Mouse (Mus musculus) spleen, postnatal 10 days (tissue): ENCODE measurements at regions not wholly inside any gene's neighbourhood (a gene's known extent, or its start where the extent isn't known, plus 50 kb on each side); places are given as distances from the start of the nearest gene placed in this dataset.

Experiments
- DNase-seq, 2 experiments: peaks; one replicate each; pipeline ENCODE4 v3.0.0; 2021 to 2022; ENCODE audit warnings: low spot score in 2 of 2

GRCm38 (mm10) chr4:105327711-105328471 lies 170.7 kb downstream of the Plpp3 start:
- no peak for DNase-seq

GRCm38 (mm10) chr4:105328776-105329175 lies 171.6 kb downstream of the Plpp3 start:
- no peak for DNase-seq

- DNase-seq = no peak
Observed at GRCm38 (mm10) chr4:105332081-105332480, 174.9 kb downstream of the Plpp3 start.

GRCm38 (mm10) chr4:105335872-105336271 lies 178.7 kb downstream of the Plpp3 start:
- DNase-seq = no peak

- DNase-seq = no peak
Observed at GRCm38 (mm10) chr4:105336557-105336956, 179.4 kb downstream of the Plpp3 start.

GRCm38 (mm10) chr4:105338131-105338530 lies 181.0 kb downstream of the Plpp3 start:
- DNase-seq = no peak

- no peak for DNase-seq
Observed at GRCm38 (mm10) chr4:105338861-105339260, 181.7 kb downstream of the Plpp3 start.

- DNase-seq = no peak
Observed at GRCm38 (mm10) chr4:105341274-105341673, 184.1 kb downstream of the Plpp3 start.

GRCm38 (mm10) chr4:105346846-105347245 lies 189.7 kb downstream of the Plpp3 start:
- DNase-seq = no peak

GRCm38 (mm10) chr4:105347911-105348310 lies 190.8 kb downstream of the Plpp3 start:
- DNase-seq = no peak

- DNase-seq = no peak
Observed at GRCm38 (mm10) chr4:105349316-105350207, 192.4 kb downstream of the Plpp3 start.

GRCm38 (mm10) chr4:105352342-105352741 lies 195.2 kb downstream of the Plpp3 start:
- DNase-seq = peak in 1 of 2 experiments; percentile 21

GRCm38 (mm10) chr4:105352953-105353352 lies 195.8 kb downstream of the Plpp3 start:
- DNase-seq = no peak

GRCm38 (mm10) chr4:105354097-105354496 lies 196.9 kb downstream of the Plpp3 start:
- DNase-seq = no peak

- no peak for DNase-seq
Observed at GRCm38 (mm10) chr4:105356616-105357015, 199.5 kb downstream of the Plpp3 start.

- no peak for DNase-seq
Observed at GRCm38 (mm10) chr4:105358725-105359124, 201.6 kb downstream of the Plpp3 start.

- no peak for DNase-seq
Observed at GRCm38 (mm10) chr4:105364496-105364895, 207.3 kb downstream of the Plpp3 start.

- DNase-seq = no peak
Observed at GRCm38 (mm10) chr4:105365076-105365475, 207.9 kb downstream of the Plpp3 start.

GRCm38 (mm10) chr4:105376591-105376990 lies 219.4 kb downstream of the Plpp3 start:
- no peak for DNase-seq

- DNase-seq = no peak
Observed at GRCm38 (mm10) chr4:105377469-105378187, 220.5 kb downstream of the Plpp3 start.

GRCm38 (mm10) chr4:105384826-105385225 lies 227.7 kb downstream of the Plpp3 start:
- no peak for DNase-seq

GRCm38 (mm10) chr4:105385481-105385880 lies 228.3 kb downstream of the Plpp3 start:
- no peak for DNase-seq
